Mouse (Mus musculus): ENCODE results near the gene Tbcb. TPM values are rescaled to one million over a fixed set of nuclear protein-coding genes. Genes with fewer than 3 reads are reported as not detected.
"Not testable (repeated sequence)": the region's sequence is repeated elsewhere in the genome, so short reads cannot be mapped to it uniquely, and the experiment has no call there.

Gene Tbcb
- polyA plus RNA-seq, 1 experiment from 2014 or later, result 184 TPM

- Histone ChIP-seq H3K9ac (ENCODE audit: low read depth, low read length) (peak overlapping the region; percentile 72), H3K4me1 (ENCODE audit: control insufficient read depth, insufficient read depth, low read length) (peaks cover 5% of the 10 kb centered on the region; the same call in 1 of the 2 replicates), H3K36me3 (ENCODE audit: control insufficient read depth, insufficient read depth, low read length) (peaks cover 14% of the 10 kb centered on the region), H3K4me2 (peak overlapping the region; percentile 96), H3K9me3 (replicated peaks; ENCODE audit: control insufficient read depth, low read length) (no peaks in the 10 kb centered on the region), H3K27ac (ENCODE audit: low read depth, low read length) (peak overlapping the region; percentile 2; the same call in 1 of the 2 replicates), H3K4me3 (ENCODE audit: low read depth, low read length) (peak overlapping the region; percentile 52), H3K27me3 (ENCODE audit: control insufficient read depth, insufficient read depth, low read length) (no peaks in the 10 kb centered on the region)
- WGBS (ENCODE audit: insufficient replicate concordance), result 6% methylated on average over 16 of the region's 16 CpGs
- peak; percentile 40; the same call in 1 of the 2 replicates for ATAC-seq (replicated peaks; ENCODE audit: insufficient number of reproducible peaks, low FRiP score, low TSS enrichment)
These were observed 12.6 kb downstream of the Tbcb start for GRCm38 (mm10) chr7:30219293-30220007.

GRCm38 (mm10) chr7:30217277-30217676, 14.8 kb downstream of the Tbcb start:
- H3K27me3 ChIP-seq (ENCODE audit: control insufficient read depth, insufficient read depth, low read length), result no peaks in the 10 kb centered on the region
- 64% methylated on average over 2 of the region's 2 CpGs for WGBS (ENCODE audit: insufficient replicate concordance)
- H3K27ac ChIP-seq (ENCODE audit: low read depth, low read length), result no peak overlapping the region
- H3K9ac ChIP-seq (ENCODE audit: low read depth, low read length), result no peak overlapping the region
- H3K36me3 ChIP-seq (ENCODE audit: control insufficient read depth, insufficient read depth, low read length), result no peaks in the 10 kb centered on the region
- no peak overlapping the region for H3K4me3 ChIP-seq (ENCODE audit: low read depth, low read length)
- no peak overlapping the region; the same call in 1 of the 2 replicates for H3K4me2 ChIP-seq
- H3K4me1 ChIP-seq (ENCODE audit: control insufficient read depth, insufficient read depth, low read length), result peaks cover 5% of the 10 kb centered on the region; the same call in 1 of the 2 replicates
- H3K9me3 ChIP-seq (replicated peaks; ENCODE audit: control insufficient read depth, low read length), result no peaks in the 10 kb centered on the region
- no peak for ATAC-seq (replicated peaks; ENCODE audit: insufficient number of reproducible peaks, low FRiP score, low TSS enrichment)

DNA sequence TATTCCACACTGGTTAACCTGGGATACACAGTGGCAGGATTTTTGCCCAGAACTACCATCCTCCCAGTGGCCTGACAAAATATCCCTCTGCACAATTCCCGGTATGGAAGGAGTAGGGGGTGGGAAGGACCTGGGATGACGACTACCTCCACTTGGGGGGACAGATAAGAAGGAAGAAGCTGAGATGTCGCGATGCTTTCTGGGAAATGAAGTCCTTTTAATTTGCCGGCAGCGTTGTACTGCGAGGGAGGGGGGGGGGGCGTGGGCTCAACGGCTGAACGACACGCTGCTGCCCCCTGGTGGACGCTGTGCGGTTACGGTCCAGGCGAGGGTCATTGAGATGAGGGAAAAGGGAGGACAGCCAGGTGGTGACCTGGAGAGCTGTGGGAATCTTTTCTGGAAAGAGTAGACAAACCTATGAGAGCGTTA, 15.3 kb downstream of the Tbcb start:
- 1% methylated on average over 16 of the region's 16 CpGs for whole genome bisulfite sequencing (ENCODE audit: insufficient replicate concordance)
- H3K4me2 ChIP-seq, result peak overlapping the region; percentile 58
- no peaks in the 10 kb centered on the region for H3K36me3 ChIP-seq (ENCODE audit: control insufficient read depth, insufficient read depth, low read length)
- 0 out of 2 replicates have a peak overlapping the region, but pooled peaks have one; percentile 22 for H3K9ac ChIP-seq (ENCODE audit: low read depth, low read length)
- ATAC-seq (replicated peaks; ENCODE audit: insufficient number of reproducible peaks, low FRiP score, low TSS enrichment), result peak; percentile 66; the same call in 1 of the 2 replicates
- no peaks in the 10 kb centered on the region for H3K27me3 ChIP-seq (ENCODE audit: control insufficient read depth, insufficient read depth, low read length)
- peak overlapping the region; percentile 18; the same call in 1 of the 2 replicates for H3K4me3 ChIP-seq (ENCODE audit: low read depth, low read length)
- no peaks in the 10 kb centered on the region for H3K9me3 ChIP-seq (replicated peaks; ENCODE audit: control insufficient read depth, low read length)
- peaks cover 5% of the 10 kb centered on the region; the same call in 1 of the 2 replicates for H3K4me1 ChIP-seq (ENCODE audit: control insufficient read depth, insufficient read depth, low read length)
- no peak overlapping the region for H3K27ac ChIP-seq (ENCODE audit: low read depth, low read length)

GRCm38 (mm10) chr7:30215875-30216274, 16.2 kb downstream of the Tbcb start:
- peaks cover 5% of the 10 kb centered on the region; the same call in 1 of the 2 replicates for H3K4me1 ChIP-seq (ENCODE audit: control insufficient read depth, insufficient read depth, low read length)
- H3K27me3 ChIP-seq (ENCODE audit: control insufficient read depth, insufficient read depth, low read length), result no peaks in the 10 kb centered on the region
- H3K4me3 ChIP-seq (ENCODE audit: low read depth, low read length), result no peak overlapping the region
- 79% methylated on average over 3 of the region's 3 CpGs for WGBS (ENCODE audit: insufficient replicate concordance)
- H3K4me2 ChIP-seq, result no peak overlapping the region
- no peaks in the 10 kb centered on the region for H3K36me3 ChIP-seq (ENCODE audit: control insufficient read depth, insufficient read depth, low read length)
- no peak for ATAC-seq (replicated peaks; ENCODE audit: insufficient number of reproducible peaks, low FRiP score, low TSS enrichment)
- H3K27ac ChIP-seq (ENCODE audit: low read depth, low read length), result no peak overlapping the region
- H3K9ac ChIP-seq (ENCODE audit: low read depth, low read length), result no peak overlapping the region
- H3K9me3 ChIP-seq (replicated peaks; ENCODE audit: control insufficient read depth, low read length), result no peaks in the 10 kb centered on the region

DNA sequence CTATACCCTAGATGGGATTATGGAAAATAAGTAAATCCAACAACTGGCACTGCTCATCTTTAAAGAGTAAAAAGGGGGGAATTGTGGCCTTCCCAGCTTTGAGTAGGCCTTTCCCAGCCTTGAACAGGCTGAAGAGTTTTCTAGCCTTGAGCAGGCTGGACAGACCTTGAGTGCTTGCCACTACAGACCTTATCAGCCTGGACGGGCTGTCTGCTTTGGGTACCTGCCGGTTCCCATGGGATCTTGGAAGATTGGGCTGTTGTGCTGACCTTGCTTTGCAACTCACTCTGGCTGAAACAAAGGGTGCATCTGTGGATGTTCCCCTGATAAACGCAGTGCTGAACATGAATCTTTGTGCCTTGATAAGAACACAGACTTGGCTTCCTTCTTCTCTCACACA, 18.2 kb downstream of the Tbcb start:
- H3K27me3 ChIP-seq (ENCODE audit: control insufficient read depth, insufficient read depth, low read length), result no peaks in the 10 kb centered on the region
- no peak overlapping the region for H3K4me3 ChIP-seq (ENCODE audit: low read depth, low read length)
- ATAC-seq (replicated peaks; ENCODE audit: insufficient number of reproducible peaks, low FRiP score, low TSS enrichment), result no peak
- no peaks in the 10 kb centered on the region for H3K9me3 ChIP-seq (replicated peaks; ENCODE audit: control insufficient read depth, low read length)
- no peaks in the 10 kb centered on the region for H3K4me1 ChIP-seq (ENCODE audit: control insufficient read depth, insufficient read depth, low read length)
- 90% methylated on average over 3 of the region's 3 CpGs for WGBS (ENCODE audit: insufficient replicate concordance)
- no peak overlapping the region for H3K27ac ChIP-seq (ENCODE audit: low read depth, low read length)
- H3K36me3 ChIP-seq (ENCODE audit: control insufficient read depth, insufficient read depth, low read length), result no peaks in the 10 kb centered on the region
- H3K4me2 ChIP-seq, result no peak overlapping the region
- no peak overlapping the region for H3K9ac ChIP-seq (ENCODE audit: low read depth, low read length)

DNA sequence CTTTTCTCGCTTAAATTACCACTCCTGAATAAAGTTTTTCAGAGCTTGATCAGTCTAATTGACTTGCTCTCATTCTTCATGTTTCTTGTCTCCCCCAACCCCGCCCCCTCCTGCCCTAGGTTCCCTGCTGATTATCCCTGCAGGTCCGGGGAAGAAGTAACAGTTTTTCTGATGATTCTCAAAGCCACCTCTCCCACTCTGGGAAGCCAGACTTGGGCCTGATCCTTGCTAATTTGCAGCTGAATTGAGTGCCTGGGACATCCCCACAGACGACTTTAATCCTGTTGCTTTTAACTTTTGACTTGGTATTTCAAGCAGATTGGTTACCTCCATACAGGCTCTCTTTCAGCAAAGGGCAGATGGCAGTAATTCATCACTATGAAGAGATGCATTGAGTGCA, 21.0 kb downstream of the Tbcb start:
- Histone ChIP-seq H3K9me3 (replicated peaks; ENCODE audit: control insufficient read depth, low read length) (no peaks in the 10 kb centered on the region), H3K4me2 (no peak overlapping the region), H3K36me3 (ENCODE audit: control insufficient read depth, insufficient read depth, low read length) (no peaks in the 10 kb centered on the region), H3K27ac (ENCODE audit: low read depth, low read length) (no peak overlapping the region), H3K4me1 (ENCODE audit: control insufficient read depth, insufficient read depth, low read length) (no peaks in the 10 kb centered on the region), H3K9ac (ENCODE audit: low read depth, low read length) (no peak overlapping the region), H3K4me3 (ENCODE audit: low read depth, low read length) (no peak overlapping the region), H3K27me3 (ENCODE audit: control insufficient read depth, insufficient read depth, low read length) (no peaks in the 10 kb centered on the region)
- WGBS (ENCODE audit: insufficient replicate concordance), result 27% methylated on average over 4 of the region's 4 CpGs
- ATAC-seq (replicated peaks; ENCODE audit: insufficient number of reproducible peaks, low FRiP score, low TSS enrichment), result no peak

DNA sequence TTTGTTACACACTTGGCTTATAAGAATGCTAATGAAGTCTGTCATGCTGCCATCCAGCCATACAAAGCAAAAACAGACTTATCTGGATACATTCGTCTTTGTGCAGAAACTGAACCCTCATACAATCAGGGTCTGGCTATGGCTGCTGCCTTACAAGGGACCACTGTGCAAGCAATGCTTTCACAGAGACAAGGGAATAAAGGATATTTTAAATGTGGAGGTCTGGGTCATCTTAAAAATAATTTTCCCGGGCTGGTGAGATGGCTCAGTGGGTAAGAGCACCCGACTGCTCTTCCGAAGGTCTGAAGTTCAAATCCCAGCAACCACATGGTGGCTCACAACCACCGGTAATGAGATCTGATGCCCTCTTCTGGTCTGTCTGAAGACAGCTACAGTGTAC, 25.7 kb downstream of the Tbcb start:
- not testable (repeated sequence) for H3K9me3 ChIP-seq (replicated peaks; ENCODE audit: control insufficient read depth, low read length); H3K4me2 ChIP-seq; H3K27me3 ChIP-seq (ENCODE audit: control insufficient read depth, insufficient read depth, low read length); H3K4me1 ChIP-seq (ENCODE audit: control insufficient read depth, insufficient read depth, low read length); H3K27ac ChIP-seq (ENCODE audit: low read depth, low read length); ATAC-seq (replicated peaks; ENCODE audit: insufficient number of reproducible peaks, low FRiP score, low TSS enrichment); H3K36me3 ChIP-seq (ENCODE audit: control insufficient read depth, insufficient read depth, low read length); H3K9ac ChIP-seq (ENCODE audit: low read depth, low read length); H3K4me3 ChIP-seq (ENCODE audit: low read depth, low read length)
- 53% methylated on average over 5 of the region's 5 CpGs for WGBS (ENCODE audit: insufficient replicate concordance)

- Histone ChIP-seq H3K27ac (ENCODE audit: low read depth, low read length) (no peak overlapping the region), H3K4me2 (no peak overlapping the region), H3K4me3 (ENCODE audit: low read depth, low read length) (no peak overlapping the region), H3K9ac (ENCODE audit: low read depth, low read length) (no peak overlapping the region), H3K9me3 (replicated peaks; ENCODE audit: control insufficient read depth, low read length) (no peaks in the 10 kb centered on the region), H3K27me3 (ENCODE audit: control insufficient read depth, insufficient read depth, low read length) (no peaks in the 10 kb centered on the region), H3K4me1 (ENCODE audit: control insufficient read depth, insufficient read depth, low read length) (0 out of 2 replicates have a peak, but pooled peaks cover 3% of the 10 kb centered on the region), H3K36me3 (ENCODE audit: control insufficient read depth, insufficient read depth, low read length) (no peaks in the 10 kb centered on the region)
- ATAC-seq (replicated peaks; ENCODE audit: insufficient number of reproducible peaks, low FRiP score, low TSS enrichment), result no peak
- 5% methylated on average over 2 of the region's 2 CpGs for WGBS (ENCODE audit: insufficient replicate concordance)
These were observed 26.7 kb downstream of the Tbcb start for GRCm38 (mm10) chr7:30205383-30205782.

- no peak overlapping the region for H3K4me3 ChIP-seq (ENCODE audit: low read depth, low read length)
- ATAC-seq (replicated peaks; ENCODE audit: insufficient number of reproducible peaks, low FRiP score, low TSS enrichment), result no peak
- WGBS (ENCODE audit: insufficient replicate concordance), result 18% methylated on average over 8 of the region's 8 CpGs
- H3K36me3 ChIP-seq (ENCODE audit: control insufficient read depth, insufficient read depth, low read length), result no peaks in the 10 kb centered on the region
- peak overlapping the region; percentile 34; the same call in 1 of the 2 replicates for H3K9ac ChIP-seq (ENCODE audit: low read depth, low read length)
- H3K27ac ChIP-seq (ENCODE audit: low read depth, low read length), result no peak overlapping the region
- no peaks in the 10 kb centered on the region for H3K9me3 ChIP-seq (replicated peaks; ENCODE audit: control insufficient read depth, low read length)
- 0 out of 2 replicates have a peak, but pooled peaks cover 3% of the 10 kb centered on the region for H3K4me1 ChIP-seq (ENCODE audit: control insufficient read depth, insufficient read depth, low read length)
- H3K27me3 ChIP-seq (ENCODE audit: control insufficient read depth, insufficient read depth, low read length), result no peaks in the 10 kb centered on the region
- peak overlapping the region; percentile 47 for H3K4me2 ChIP-seq
These were observed 27.7 kb downstream of the Tbcb start for GRCm38 (mm10) chr7:30204380-30204779.
